Mouse (Mus musculus) megakaryocyte, embryonic 14.5 days (primary cell): ENCODE measurements around the gene Srebf1.

Experiments used
- FLI1 ChIP-seq: IDR thresholded peaks from 2 replicates; pipeline ENCODE4 v1.6.1; 2012; ENCODE audit warnings: low read length, inconsistent platforms, mixed read lengths
- GATA1 ChIP-seq: IDR thresholded peaks from 3 replicates; pipeline ENCODE4 v1.6.1; 2012; ENCODE audit warnings: mixed read lengths, low read length, inconsistent platforms, borderline replicate concordance

GRCm38 (mm10) chr11:60196344-60196743 is 26.0 kb downstream of the Srebf1 start:
- TF ChIP-seq GATA1 (no peak), FLI1 (no peak)
